Mouse (Mus musculus) thymus, postnatal 25 days (tissue): Measurements from ENCODE around the gene Isoc2b.
"Not testable (repeated sequence)": the region's sequence is repeated elsewhere in the genome, so short reads cannot be mapped to it uniquely, and the experiment has no call there.

ENCODE experiments used
- DNase-seq: peaks from one replicate; pipeline ENCODE4 v3.0.0; 2022

Gene Isoc2b

DNA sequence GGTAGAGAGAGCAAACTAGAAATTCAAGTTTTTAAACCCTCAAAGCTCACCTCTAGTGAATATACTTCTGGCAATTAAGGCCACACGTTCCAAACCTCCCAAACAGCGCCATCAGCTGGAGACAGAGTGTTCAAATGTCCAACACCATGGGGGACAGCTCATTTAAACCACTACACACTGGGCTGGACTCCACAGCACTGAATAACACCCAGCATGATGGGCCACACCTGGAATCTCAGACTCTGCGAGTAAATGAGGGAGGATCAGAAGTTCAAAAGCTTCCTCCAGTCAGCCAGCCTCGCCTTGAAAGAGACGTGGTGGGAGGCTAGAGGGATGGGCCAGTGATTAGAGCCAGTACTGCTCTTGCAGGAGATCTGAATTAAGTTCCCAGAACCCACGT, at the start of gene Isoc2b:
Isoc2b (minus strand) TSS at position 126 of the 400 bp plus-strand sequence.
- DNase-seq, result no peak

GRCm38 (mm10) chr7:4919096-4919495, 49.0 kb upstream of the Isoc2b start:
- no peak for DNase-seq

DNA sequence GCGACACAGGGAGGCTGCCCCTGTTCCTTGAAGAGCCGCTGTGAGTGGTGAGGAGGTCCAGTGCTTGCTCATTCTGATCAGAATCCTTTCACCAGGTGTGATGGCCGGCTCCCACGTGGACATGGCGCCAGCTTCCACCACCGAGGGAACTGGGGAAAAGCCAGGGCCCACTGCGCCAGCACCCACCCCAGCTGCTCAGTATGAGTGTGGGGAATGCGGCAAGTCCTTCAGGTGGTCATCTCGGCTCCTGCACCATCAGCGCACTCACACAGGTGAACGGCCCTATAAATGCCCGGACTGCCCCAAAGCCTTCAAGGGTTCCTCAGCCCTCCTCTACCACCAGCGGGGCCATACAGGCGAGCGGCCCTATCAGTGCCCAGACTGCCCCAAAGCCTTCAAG, 48.6 kb upstream of the Isoc2b start:
- DNase-seq, result no peak

GRCm38 (mm10) chr7:4917494-4917893, 47.4 kb upstream of the Isoc2b start:
- no peak for DNase-seq

- DNase-seq, result peak; percentile 49
Observed at GRCm38 (mm10) chr7:4915669-4916416, 45.8 kb upstream of the Isoc2b start.

DNA sequence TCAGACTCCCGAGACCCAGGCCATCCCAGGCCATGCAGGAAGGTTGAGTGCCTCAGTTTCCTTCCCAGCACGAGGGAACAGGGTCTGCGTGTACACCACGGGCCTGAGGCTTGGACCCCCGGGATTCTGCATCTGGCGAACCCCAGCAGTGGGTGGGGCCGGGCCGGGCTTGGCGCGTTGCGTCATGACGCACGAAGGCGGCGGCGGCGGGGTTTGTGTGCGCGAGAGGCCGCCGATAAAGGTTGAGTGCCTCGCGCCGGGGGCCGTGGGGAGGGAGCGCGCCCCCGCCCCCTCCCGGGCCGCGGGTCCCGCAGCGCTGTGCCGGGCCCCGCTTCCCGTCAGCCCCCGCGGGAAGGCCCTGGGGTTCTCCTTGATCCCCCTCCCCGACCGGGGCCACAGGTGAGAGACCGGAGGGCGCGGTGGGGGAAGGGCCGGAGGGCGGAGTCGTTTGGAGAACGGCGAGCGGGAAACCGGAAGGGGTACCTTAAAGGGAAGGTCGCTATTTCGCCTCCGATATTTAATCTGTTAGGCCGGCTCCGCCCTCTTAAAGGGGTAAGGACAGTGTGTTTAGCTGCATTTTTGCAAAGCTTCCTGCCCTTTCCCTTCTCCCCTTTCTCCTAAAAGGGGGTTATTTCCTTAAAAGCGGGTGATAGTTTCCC, 45.1 kb upstream of the Isoc2b start, which contains the start of gene Zfp628:
Zfp628 (plus strand) TSS at position 211 of the 659 bp plus-strand sequence.
- DNase-seq, result peak; percentile 95

GRCm38 (mm10) chr7:4912248-4912647, 42.2 kb upstream of the Isoc2b start:
- no peak for DNase-seq

GRCm38 (mm10) chr7:4911561-4911960, 41.5 kb upstream of the Isoc2b start:
- DNase-seq, result peak; percentile 58

DNA sequence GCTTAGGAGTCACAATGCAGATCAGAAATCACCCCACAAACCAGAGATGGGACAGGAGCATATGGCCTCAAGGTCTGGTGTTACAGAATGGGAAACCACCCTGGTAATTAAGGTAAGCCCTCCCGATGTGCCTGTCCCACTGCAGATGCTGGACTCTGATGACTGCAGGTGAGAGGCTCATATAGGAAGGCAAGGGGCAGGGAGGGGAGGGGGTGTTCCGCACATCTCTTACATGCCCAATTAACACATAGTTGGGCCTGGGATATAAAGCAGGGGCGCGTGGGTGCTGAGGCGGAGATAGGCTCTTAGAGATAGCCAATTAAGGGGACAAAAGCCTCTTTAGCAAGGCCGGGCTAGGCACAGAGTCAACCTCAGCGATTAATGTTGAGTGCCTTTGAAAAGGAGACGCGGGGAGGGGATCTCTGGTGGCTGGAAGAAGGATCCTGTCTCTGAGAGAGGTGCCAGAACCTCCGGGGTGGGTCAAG, 36.5 kb upstream of the Isoc2b start, which contains the start of gene Gm36210:
Gm36210 (minus strand) TSS at position 51 of the 485 bp plus-strand sequence.
- no peak for DNase-seq

DNA sequence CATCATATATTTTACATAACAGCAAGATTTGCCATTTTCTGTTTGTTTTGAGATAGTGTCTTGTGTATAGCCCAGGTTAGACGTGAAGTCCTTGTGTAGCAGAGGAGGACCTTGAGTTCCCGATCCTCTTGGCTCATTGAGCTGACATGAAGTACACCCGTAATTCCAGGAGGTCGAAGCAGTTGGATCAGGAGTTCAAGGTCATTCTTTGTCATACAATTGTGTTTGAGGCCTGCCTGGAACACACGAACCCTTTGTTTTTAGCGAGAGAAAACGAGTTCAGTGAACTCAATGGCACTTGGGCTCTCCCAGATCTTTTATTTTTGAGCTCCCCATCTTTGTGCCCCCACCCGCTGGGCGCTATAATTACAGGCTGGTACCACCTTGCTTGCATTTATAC, 32.3 kb upstream of the Isoc2b start:
- DNase-seq, result no peak

- DNase-seq, result peak; percentile 48
Observed at GRCm38 (mm10) chr7:4901171-4901570, 31.1 kb upstream of the Isoc2b start.

DNA sequence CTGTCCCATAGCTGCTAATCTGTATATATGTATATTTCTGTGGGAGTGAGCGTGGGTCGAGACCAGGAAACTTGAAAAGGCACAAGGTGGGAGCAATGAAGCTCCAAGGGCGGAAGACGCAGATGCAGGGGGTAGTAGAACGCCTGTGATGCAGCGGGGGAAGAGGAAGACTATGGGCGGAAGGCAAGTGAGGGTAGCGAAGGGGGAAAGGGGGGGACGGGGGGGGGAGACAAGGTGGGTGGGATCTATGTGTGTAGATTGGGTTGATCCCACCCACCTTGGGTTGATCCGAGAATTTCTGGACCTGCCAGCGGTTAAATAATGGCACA, 30.4 kb upstream of the Isoc2b start:
- no peak for DNase-seq

GRCm38 (mm10) chr7:4899649-4900522, 29.8 kb upstream of the Isoc2b start:
- DNase-seq, result no peak

- DNase-seq, result no peak
Observed at GRCm38 (mm10) chr7:4898851-4899648, 29.0 kb upstream of the Isoc2b start.

DNA sequence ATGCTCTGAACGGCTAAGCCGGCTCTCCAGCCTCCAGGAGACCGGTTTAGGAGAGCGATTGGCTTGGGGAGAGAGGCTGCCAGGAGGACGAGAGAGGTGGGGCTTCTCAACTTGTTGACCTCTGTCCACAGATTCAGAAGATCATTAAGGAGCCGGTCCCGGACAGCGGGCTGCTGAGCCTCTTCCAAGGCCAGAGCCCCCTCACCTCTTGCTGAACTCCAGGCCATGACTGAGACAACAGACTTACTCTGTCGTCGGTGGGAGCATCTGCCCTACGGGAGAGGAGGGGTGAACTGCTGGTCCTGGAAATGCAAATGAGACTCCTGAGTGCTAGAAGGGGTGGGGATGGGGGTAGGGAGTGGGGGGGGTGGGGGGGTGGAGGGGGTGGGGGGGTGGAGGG, 25.1 kb upstream of the Isoc2b start:
- no peak for DNase-seq

DNA sequence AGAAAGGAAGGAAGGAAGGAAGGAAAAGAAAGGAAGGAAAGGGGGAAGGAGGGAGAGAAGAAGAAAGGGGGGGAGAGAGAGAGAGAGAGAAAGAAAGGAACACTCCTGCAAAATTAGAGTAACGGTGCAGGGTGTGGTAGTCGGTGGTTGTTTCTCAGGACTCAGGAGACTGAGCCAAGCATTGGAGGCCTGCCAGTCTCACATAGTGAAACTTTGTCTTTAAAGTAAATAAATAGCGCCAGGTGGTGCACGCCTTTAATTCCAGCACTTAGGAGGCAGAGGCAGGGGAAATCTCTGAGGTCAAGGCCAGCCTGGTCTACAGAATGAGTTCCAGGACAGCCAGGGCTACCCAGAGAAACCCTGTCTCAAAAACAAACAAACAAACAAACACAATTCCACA, 16.6 kb upstream of the Isoc2b start:
- DNase-seq, result no peak

- DNase-seq, result not testable (repeated sequence)
Observed at GRCm38 (mm10) chr7:4879036-4879435, 9.0 kb upstream of the Isoc2b start.

GRCm38 (mm10) chr7:4878186-4878585, 8.1 kb upstream of the Isoc2b start:
- peak; percentile 52 for DNase-seq

DNA sequence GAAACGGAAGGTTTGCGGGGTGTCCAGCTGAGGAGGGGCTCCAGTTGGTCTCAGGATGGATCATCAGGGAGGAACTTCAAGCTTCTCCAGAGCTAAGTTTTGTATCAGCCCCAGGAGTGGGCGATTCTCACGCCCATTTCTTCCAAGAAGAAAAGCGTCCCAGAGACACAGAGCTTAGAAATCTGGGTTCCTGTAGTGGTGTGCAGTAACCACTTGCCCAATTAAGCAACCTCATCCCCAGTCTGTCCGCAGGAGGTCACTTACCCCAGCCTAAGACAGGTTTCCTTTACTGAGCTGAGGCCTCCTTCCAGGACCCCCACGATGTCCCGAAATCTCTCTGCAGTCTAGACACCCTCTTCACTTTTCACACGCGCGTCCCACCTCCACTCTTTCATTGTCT, 7.2 kb upstream of the Isoc2b start:
- no peak for DNase-seq

- DNase-seq, result peak; percentile 88
Observed at GRCm38 (mm10) chr7:4876753-4877221, 6.7 kb upstream of the Isoc2b start, which contains the start of gene Isoc2a. Gene Isoc2a, plus strand, starts transcription at chr7:4877153.

DNA sequence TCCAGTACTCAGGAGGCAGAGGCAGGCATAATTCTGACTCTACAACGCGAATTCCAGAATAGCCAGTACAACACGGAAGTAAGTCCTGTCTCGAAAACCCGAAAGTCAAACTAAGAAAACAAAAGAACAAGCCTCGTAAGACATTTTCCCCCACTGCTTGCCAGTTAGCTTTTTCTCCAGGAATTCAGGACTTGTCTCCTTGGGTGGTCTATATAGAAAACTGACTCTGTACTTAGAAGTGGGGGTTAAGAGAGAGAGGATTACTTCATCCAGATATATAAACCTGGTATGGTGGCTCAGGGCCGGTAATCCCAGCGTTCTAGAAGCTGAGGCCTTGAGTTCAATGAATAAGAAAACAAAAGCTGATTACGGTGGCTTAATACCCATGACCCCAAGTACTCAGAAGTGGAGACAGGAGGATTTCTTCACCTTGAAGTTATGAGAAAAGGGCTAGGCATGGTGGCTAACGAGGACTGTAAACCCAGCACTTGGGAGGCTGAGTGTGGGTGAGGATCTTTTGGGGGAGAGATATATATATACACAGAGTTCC, 3.4 kb downstream of the Isoc2b start:
- no peak for DNase-seq
